Mouse (Mus musculus): ENCODE results near the gene Ccdc59.

Ccdc59 gene

GRCm38 (mm10) chr10:105840928-105841888 lies at the start of gene Ccdc59, which contains the start of gene Mettl25:
Gene Ccdc59, plus strand, starts transcription at chr10:105841067.
Gene Mettl25, minus strand, starts transcription at chr10:105841380.
- peak; percentile 96 for DNase-seq (ENCODE audit: low spot score)

- DNase-seq (ENCODE audit: low spot score) = peak; percentile 15
Observed at GRCm38 (mm10) chr10:105793776-105794552, 46.9 kb upstream of the Ccdc59 start.

- no peak for DNase-seq (ENCODE audit: low spot score)
Observed at GRCm38 (mm10) chr10:105797250-105797924, 43.5 kb upstream of the Ccdc59 start.

- no peak for DNase-seq (ENCODE audit: low spot score)
Observed at GRCm38 (mm10) chr10:105801147-105801546, 39.7 kb upstream of the Ccdc59 start.

- DNase-seq (ENCODE audit: low spot score) = no peak
Observed at GRCm38 (mm10) chr10:105802132-105802531, 38.7 kb upstream of the Ccdc59 start.

- DNase-seq (ENCODE audit: low spot score) = no peak
Observed at GRCm38 (mm10) chr10:105803461-105803860, 37.4 kb upstream of the Ccdc59 start.

GRCm38 (mm10) chr10:105806259-105807010 lies 34.4 kb upstream of the Ccdc59 start:
- DNase-seq (ENCODE audit: low spot score) = no peak

GRCm38 (mm10) chr10:105834627-105835228 lies 6.1 kb upstream of the Ccdc59 start:
- DNase-seq (ENCODE audit: low spot score) = peak; percentile 74

GRCm38 (mm10) chr10:105842574-105842973 lies 1.7 kb downstream of the Ccdc59 start:
- peak; percentile 4 for DNase-seq (ENCODE audit: low spot score)

- no peak for DNase-seq (ENCODE audit: low spot score)
Observed at GRCm38 (mm10) chr10:105850286-105850685, 9.4 kb downstream of the Ccdc59 start.

- no peak for DNase-seq (ENCODE audit: low spot score)
Observed at GRCm38 (mm10) chr10:105851136-105851535, 10.3 kb downstream of the Ccdc59 start.

- DNase-seq (ENCODE audit: low spot score) = peak; percentile 55
Observed at GRCm38 (mm10) chr10:105867312-105867711, 26.4 kb downstream of the Ccdc59 start.

Measured in embryo, embryonic 10.5 days (tissue).